Mouse (Mus musculus) liver, embryonic 15.5 days (tissue): ENCODE measurements around the gene Padi1. TPM values are rescaled to one million over a fixed set of nuclear protein-coding genes. Genes with fewer than 3 reads are reported as not detected.

Experiments
- ATAC-seq: fragments of 200-750 bp; cut with Nextera tagmentation; 2 replicates; pipeline ENCODE4 v1.8.0; 2017; ENCODE audit warnings: moderate number of reproducible peaks, mild to moderate bottlenecking, moderate library complexity; ENCODE audit not compliant: insufficient read depth
- H3K27ac ChIP-seq: fragments of 300-500 bp; sonication (generic); replicated peaks from 2 replicates; pipeline ENCODE4 v1.5.1; 2015; ENCODE audit warnings: mild to moderate bottlenecking, inconsistent platforms
- H3K27me3 ChIP-seq: fragments of 300-500 bp; sonication (generic); 2 replicates; pipeline ENCODE4 v1.6.1; 2015; ENCODE audit warnings: mild to moderate bottlenecking, inconsistent platforms
- H3K36me3 ChIP-seq: fragments of 300-500 bp; sonication (generic); replicated peaks from 2 replicates; pipeline ENCODE4 v1.6.1; 2015; ENCODE audit warnings: moderate library complexity, mild to moderate bottlenecking, inconsistent platforms
- H3K4me1 ChIP-seq: fragments of 300-500 bp; sonication (generic); replicated peaks from 2 replicates; pipeline ENCODE4 v1.6.1; 2015; ENCODE audit warnings: inconsistent platforms
- H3K4me2 ChIP-seq: fragments of 300-500 bp; sonication (generic); 2 replicates; pipeline ENCODE4 v1.6.1; 2015; ENCODE audit warnings: moderate library complexity, mild to moderate bottlenecking, inconsistent platforms
- H3K4me3 ChIP-seq: fragments of 300-500 bp; sonication (generic); replicated peaks from 2 replicates; pipeline ENCODE4 v1.5.1; 2015; ENCODE audit warnings: mild to moderate bottlenecking, inconsistent platforms
- H3K9ac ChIP-seq: fragments of 300-500 bp; sonication (generic); 2 replicates; pipeline ENCODE4 v1.6.1; 2015; ENCODE audit warnings: moderate library complexity, mild to moderate bottlenecking, inconsistent platforms
- H3K9me3 ChIP-seq: fragments of 300-500 bp; sonication (generic); replicated peaks from 2 replicates; pipeline ENCODE4 v1.6.1; 2016; ENCODE audit warnings: inconsistent platforms
- WGBS: fragments of 180-500 bp; shearing (Covaris S2); methylation state at CpG from one replicate; pipeline ENCODE4 v1.1.7; 2015; ENCODE audit warnings: mixed read lengths; ENCODE audit not compliant: insufficient replicate concordance; 5-methylcytosine and 5-hydroxymethylcytosine counted together
- polyA plus RNA-seq: library from polyadenylated mRNA; unstranded; fragments of >200 nt; fragmentation: Nextera tagmentation; extraction: Ambion mirVana; gene quantifications from 2 replicates; pipeline ENCODE4 v1.2.1, GENCODE M21; 2015

Gene Padi1
- polyA plus RNA-seq, 1 experiment from 2014 or later = 0.02 TPM

DNA sequence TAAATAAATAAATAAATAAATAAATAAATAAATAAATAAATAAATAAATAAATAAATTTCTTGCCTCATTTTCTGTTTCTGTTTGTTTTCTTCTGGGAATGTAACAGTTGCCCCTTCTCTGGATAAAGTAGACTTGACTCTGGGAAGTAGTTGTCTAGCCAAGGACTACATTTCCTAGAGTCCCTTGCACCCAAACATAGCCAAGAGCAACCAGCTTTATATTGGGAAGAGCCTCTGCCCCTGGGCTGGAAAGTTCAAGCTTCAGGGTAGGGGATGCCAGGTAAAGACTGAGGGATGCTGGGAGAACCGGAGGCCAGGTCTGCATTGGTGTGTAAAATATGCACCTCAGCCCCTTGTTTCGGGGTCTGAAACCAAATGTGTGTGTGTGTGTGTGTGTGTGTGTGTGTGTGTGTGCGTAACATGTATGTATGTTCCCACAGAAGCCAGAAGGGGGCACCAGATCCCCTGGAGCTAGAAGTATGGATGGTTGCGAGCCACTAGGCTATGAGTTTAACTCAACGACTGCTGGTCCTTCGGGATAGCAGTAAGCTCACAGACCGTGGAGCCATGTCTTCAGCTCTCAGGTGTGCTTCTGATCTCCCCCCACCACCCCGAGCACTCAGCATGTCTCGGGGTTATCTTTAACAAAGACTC, 61.2 kb downstream of the Padi1 start:
- Histone ChIP-seq H3K9me3 (no peaks in the 10 kb centered on the region), H3K27ac (no peak overlapping the region), H3K4me1 (no peaks in the 10 kb centered on the region; the same call in 1 of the 2 replicates), H3K9ac (no peak overlapping the region), H3K36me3 (no peaks in the 10 kb centered on the region), H3K4me3 (no peak overlapping the region), H3K4me2 (no peak overlapping the region), H3K27me3 (no peaks in the 10 kb centered on the region)
- no peak for ATAC-seq
- WGBS = 80% methylated on average over 9 of the region's 9 CpGs

DNA sequence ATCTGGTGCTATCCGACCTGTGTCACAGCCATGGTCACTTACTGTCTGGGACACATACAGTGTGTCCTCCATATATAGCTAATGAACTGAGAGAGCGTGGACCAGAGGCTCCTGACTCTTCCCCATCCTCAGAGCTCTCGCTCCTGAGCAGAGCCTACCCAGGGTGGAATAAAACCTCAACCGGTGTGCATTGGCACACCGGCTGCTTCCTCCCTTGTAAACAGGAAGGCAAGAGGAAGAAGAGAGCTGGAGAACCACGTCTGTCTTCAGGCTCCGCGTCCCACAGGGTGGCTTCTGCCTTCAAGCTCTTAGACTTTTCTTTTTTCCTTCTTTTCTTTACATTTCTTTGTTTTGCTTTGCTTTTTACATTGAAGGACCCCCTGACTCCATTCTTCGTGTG, 62.8 kb downstream of the Padi1 start:
- ATAC-seq = no peak
- no peaks in the 10 kb centered on the region for H3K36me3 ChIP-seq

DNA sequence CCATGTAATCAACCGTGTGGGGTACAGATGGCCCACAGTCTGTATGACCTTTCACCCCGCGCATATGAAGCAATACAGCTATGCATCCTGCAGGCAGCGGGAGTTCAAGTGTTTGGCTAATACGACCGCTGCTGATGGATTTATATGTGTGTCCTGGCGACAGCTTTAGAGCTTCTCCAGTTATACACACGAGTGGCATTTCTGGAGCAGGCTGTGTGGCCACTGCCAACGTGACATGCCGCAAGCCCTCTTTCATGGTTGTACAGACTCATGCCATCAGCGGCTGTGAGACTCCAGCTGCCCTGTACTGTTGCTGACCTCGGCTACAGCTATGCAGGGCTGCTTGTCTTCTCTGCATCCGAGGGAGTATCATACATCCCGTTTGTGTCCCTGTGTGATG, 65.1 kb downstream of the Padi1 start:
- Histone ChIP-seq H3K9me3 (no peaks in the 10 kb centered on the region), H3K27ac (0 out of 2 replicates have a peak overlapping the region, but pooled peaks have one; percentile 11), H3K4me1 (no peaks in the 10 kb centered on the region; the same call in 1 of the 2 replicates), H3K4me3 (no peak overlapping the region), H3K4me2 (no peak overlapping the region), H3K27me3 (no peaks in the 10 kb centered on the region), H3K36me3 (no peaks in the 10 kb centered on the region), H3K9ac (no peak overlapping the region)
- WGBS = 71% methylated on average over 14 of the region's 14 CpGs
- ATAC-seq = 0 out of 2 replicates have a peak, but pooled peaks have one; percentile 18

More for the DNA sequence above, 62.8 kb downstream of the Padi1 start:
- Histone ChIP-seq H3K9me3 (no peaks in the 10 kb centered on the region), H3K4me1 (no peaks in the 10 kb centered on the region; the same call in 1 of the 2 replicates), H3K4me3 (no peak overlapping the region), H3K27ac (no peak overlapping the region), H3K4me2 (0 out of 2 replicates have a peak overlapping the region, but pooled peaks have one; percentile 1), H3K27me3 (no peaks in the 10 kb centered on the region), H3K9ac (no peak overlapping the region)
- WGBS = 38% methylated on average over 9 of the region's 9 CpGs

DNA sequence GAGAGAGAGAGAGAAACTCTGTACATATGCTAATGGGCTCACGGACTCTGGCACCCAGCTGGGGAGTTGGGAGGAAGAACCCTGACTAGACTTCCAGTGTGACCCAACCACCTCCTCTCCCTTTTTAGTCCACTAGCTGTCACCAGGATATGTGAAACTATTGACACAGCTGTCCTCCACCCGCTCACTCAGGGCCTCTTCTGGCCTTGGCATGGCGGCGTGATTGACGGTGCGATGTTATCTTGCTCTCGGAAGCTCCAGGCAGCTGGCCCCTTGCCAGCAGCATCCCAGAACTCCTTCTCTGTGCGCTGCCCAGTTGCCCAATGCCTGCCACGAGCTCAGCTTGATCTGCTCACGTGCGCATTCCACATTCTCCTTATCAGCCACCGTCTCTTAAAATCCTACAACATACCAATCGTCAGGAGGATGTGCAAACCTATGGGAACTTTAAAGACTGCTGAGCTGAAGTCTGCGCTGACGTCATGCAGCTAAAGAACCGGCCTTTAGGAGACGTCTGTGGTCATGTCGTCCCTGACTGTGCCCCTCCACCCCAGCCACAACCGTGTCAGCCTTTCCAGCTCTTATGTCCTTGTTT, 65.7 kb downstream of the Padi1 start:
- peak; percentile 38; the same call in 1 of the 2 replicates for ATAC-seq
- Histone ChIP-seq H3K27ac (peak overlapping the region; percentile 11; the same call in 1 of the 2 replicates), H3K9me3 (no peaks in the 10 kb centered on the region), H3K9ac (no peak overlapping the region), H3K4me3 (no peak overlapping the region), H3K36me3 (no peaks in the 10 kb centered on the region), H3K4me2 (peak overlapping the region; percentile 6; the same call in 1 of the 2 replicates), H3K4me1 (peaks cover 1% of the 10 kb centered on the region; the same call in 1 of the 2 replicates), H3K27me3 (no peaks in the 10 kb centered on the region)
- 40% methylated on average over 19 of the region's 19 CpGs for WGBS

DNA sequence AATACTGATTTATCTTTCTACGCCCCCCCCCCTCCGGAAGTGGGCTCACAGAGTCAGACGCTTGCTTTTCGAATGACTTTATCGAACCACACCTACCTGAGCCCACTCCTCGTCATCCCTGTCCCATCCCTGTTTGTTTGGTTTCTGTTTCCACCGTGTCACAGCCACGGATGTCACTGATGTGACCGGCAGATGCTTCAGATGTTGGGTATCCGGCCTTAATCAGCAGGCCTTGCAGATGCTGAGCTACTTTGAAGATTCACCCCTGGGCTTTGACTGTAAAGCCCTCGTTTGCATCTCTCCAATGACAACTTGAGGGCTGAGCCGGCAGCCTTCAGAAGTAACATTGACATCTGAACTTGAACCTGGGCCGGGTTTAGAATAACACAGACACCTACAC, 69.0 kb downstream of the Padi1 start:
- ATAC-seq = no peak
- H3K27ac ChIP-seq = no peak overlapping the region
- H3K9ac ChIP-seq = no peak overlapping the region
- no peak overlapping the region for H3K4me3 ChIP-seq
- 57% methylated on average over 13 of the region's 13 CpGs for WGBS
- H3K27me3 ChIP-seq = no peaks in the 10 kb centered on the region
- H3K9me3 ChIP-seq = no peaks in the 10 kb centered on the region
- no peaks in the 10 kb centered on the region for H3K36me3 ChIP-seq
- peaks cover 5% of the 10 kb centered on the region; the same call in 1 of the 2 replicates for H3K4me1 ChIP-seq
- no peak overlapping the region for H3K4me2 ChIP-seq

DNA sequence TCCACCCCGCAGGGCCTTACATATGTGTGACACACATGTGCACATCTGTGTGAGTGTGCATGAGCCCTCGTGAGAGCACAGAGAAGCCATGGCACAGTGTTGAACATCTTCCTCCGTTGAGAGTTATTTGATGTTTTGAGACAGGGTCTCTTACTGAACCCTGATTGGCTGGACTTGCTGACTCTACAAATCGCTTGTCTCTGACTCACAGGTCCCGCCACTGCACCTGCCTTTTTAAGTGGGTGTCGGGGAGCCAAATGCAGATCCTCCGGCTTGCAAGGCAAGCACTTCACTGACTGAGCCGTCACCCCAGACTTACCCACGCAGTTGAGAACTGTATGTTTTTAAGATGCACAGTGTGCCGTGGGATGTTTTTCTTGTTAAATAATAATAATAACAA, 69.7 kb downstream of the Padi1 start:
- Histone ChIP-seq H3K27me3 (no peaks in the 10 kb centered on the region), H3K36me3 (no peaks in the 10 kb centered on the region), H3K27ac (no peak overlapping the region), H3K4me3 (no peak overlapping the region), H3K4me2 (no peak overlapping the region), H3K9ac (no peak overlapping the region), H3K9me3 (no peaks in the 10 kb centered on the region), H3K4me1 (peaks cover 10% of the 10 kb centered on the region; the same call in 1 of the 2 replicates)
- 74% methylated on average over 10 of the region's 10 CpGs for WGBS
- ATAC-seq = no peak

DNA sequence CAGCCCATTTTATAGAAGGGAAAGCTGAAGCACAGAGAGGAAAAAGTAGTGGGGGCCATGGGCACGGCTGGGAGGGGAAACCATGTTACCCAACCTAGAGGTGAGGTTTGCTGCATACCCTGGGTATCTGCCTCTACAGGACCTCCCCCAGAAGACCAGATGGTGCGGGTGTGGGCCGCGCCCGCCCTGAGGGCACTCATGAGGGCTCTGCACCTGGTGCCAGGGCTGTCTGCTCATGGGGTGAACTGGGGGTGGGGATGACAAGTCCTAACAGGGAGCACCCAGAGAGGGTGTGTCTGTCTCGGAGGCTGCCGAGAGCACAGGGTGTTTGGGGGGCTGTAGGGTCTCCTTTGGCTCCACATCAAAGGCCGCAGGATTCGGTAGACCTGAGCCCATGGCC, 70.7 kb downstream of the Padi1 start:
- ATAC-seq = no peak
- Histone ChIP-seq H3K36me3 (no peaks in the 10 kb centered on the region), H3K4me2 (no peak overlapping the region), H3K9ac (no peak overlapping the region), H3K9me3 (no peaks in the 10 kb centered on the region), H3K27me3 (no peaks in the 10 kb centered on the region), H3K4me3 (no peak overlapping the region), H3K27ac (no peak overlapping the region), H3K4me1 (peaks cover 19% of the 10 kb centered on the region)
- 73% methylated on average over 9 of the region's 9 CpGs for WGBS

DNA sequence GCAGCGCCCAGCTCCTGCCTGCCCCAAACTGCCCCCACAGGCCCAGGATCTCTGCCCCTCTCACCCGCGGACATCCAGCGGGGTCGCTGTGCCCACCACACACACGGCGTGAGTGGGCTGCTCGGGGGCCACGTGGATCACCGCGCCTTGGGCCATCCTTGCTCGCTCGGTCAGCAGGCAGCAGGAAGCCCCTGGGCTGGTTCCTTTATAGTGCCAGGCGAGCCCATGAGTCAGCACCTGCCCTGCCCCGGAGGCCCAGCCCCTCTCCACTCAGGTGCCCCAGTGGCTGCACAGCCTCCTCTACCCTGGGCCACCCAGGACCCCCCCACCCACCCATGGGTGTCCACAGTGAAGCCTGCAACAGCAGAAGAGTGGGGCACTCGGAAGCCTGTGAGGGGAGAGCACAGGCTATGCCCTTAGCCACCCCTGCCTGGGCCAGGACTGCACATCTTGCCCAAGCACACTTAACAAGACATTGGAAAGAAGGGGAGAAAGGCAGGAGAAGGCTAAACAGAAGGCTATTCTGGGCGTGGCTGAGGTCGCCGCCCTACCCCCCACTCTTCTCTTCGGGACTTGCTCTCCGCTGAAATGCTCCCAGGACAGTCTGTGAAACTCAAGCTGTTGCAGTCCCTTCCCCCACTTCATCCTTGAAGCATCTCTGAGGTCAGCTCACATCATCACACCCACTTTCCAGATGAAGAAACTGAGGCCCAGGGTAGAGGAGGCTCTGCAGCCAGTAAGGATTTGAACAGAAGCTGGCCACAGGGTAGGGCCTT, 71.4 kb downstream of the Padi1 start, which contains the start of gene Padi4:
Gene Padi4 (minus strand): TSS at position 212 of the 776 bp plus-strand sequence.
- WGBS = 70% methylated on average over 21 of the region's 21 CpGs
- Histone ChIP-seq H3K4me1 (peaks cover 25% of the 10 kb centered on the region), H3K36me3 (no peaks in the 10 kb centered on the region), H3K9me3 (no peaks in the 10 kb centered on the region), H3K4me3 (0 out of 2 replicates have a peak within 1 kb of the TSS, but pooled peaks have one; percentile 8), H3K9ac (no peak within 1 kb of the TSS), H3K27ac (no peak within 1 kb of the TSS), H3K27me3 (no peaks in the 10 kb centered on the region), H3K4me2 (no peak within 1 kb of the TSS)
- no peak for ATAC-seq

DNA sequence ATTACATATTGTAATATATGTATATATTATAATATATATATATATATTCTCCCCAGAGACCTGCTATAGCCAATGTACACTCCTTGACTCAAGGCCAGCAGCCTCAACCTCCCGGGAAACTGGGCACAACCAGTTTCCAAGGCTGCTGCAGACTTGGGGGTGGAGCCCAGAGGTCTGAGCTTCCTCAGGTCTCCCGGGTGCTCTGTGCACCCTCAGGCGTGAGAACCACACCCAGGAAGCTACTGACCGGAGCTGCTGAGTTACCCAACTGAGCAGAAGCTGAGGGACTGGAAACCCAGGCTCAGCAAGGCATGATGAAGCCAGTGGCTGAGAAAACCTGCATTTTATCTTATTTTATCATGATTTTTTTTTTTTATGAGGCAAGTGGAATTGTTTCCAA, 74.5 kb downstream of the Padi1 start:
- Histone ChIP-seq H3K27ac (no peak overlapping the region), H3K4me2 (no peak overlapping the region; the same call in 1 of the 2 replicates), H3K36me3 (no peaks in the 10 kb centered on the region), H3K4me3 (no peak overlapping the region), H3K9ac (no peak overlapping the region), H3K4me1 (peaks cover 28% of the 10 kb centered on the region), H3K27me3 (no peaks in the 10 kb centered on the region), H3K9me3 (no peaks in the 10 kb centered on the region)
- no peak for ATAC-seq
- WGBS = 12% methylated on average over 4 of the region's 4 CpGs

DNA sequence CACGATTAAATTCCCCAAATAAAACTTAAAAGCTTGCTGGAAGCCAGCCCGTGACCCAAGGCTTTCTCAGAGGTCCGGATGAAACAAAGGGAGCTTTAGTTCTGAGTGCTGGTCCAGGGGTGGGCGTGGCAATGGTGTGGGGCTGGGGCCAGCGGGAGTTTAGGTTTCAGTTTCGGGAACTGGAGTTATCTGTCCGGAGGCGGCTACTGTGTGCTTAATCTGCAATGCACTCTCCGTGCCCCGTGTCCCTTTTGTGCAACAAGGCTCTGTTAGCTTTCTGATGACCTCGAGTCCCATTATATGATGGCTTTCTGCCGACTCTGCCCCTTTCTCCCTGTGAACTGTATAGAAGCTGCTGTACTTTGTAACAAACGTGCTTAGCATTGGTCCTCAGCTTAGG, 75.1 kb downstream of the Padi1 start:
- WGBS = 7% methylated on average over 13 of the region's 13 CpGs
- no peaks in the 10 kb centered on the region for H3K27me3 ChIP-seq
- H3K4me2 ChIP-seq = peak overlapping the region; percentile 55
- ATAC-seq = peak; percentile 73
- peak overlapping the region; percentile 56; the same call in 1 of the 2 replicates for H3K27ac ChIP-seq
- no peak overlapping the region for H3K9ac ChIP-seq
- H3K4me3 ChIP-seq = peak overlapping the region; percentile 28
- H3K4me1 ChIP-seq = peaks cover 28% of the 10 kb centered on the region
- no peaks in the 10 kb centered on the region for H3K36me3 ChIP-seq
- H3K9me3 ChIP-seq = no peaks in the 10 kb centered on the region

DNA sequence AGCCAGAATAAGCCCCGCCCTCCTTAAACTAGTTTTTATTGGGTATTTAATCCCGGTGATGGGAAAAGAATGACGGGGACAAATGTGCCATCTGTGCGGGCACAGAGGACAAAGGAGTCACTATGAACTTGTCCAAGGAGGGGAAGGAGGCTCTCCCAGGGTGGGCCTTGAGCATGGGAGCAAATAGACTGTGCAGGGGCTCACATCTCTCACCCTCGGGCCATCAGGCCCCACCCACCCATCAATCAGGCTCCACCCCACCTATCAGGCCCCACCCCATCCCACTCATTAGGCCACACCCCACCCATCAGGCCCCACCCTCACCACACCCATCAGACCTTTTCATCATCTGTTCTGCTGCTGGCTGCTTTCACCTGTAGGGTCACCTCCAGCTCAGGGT, 76.6 kb downstream of the Padi1 start:
- Histone ChIP-seq H3K9me3 (no peaks in the 10 kb centered on the region), H3K9ac (no peak overlapping the region), H3K4me2 (no peak overlapping the region), H3K27ac (no peak overlapping the region), H3K36me3 (no peaks in the 10 kb centered on the region), H3K4me3 (no peak overlapping the region), H3K27me3 (no peaks in the 10 kb centered on the region), H3K4me1 (peaks cover 23% of the 10 kb centered on the region)
- ATAC-seq = no peak
- 68% methylated on average over 5 of the region's 5 CpGs for WGBS
